Mouse (Mus musculus) heart, embryonic 13.5 days (tissue): ENCODE results near the gene Cypt2. TPM values are rescaled to one million over a fixed set of nuclear protein-coding genes. Genes with fewer than 3 reads are reported as not detected.
"Not testable (repeated sequence)": the region's sequence is repeated elsewhere in the genome, so short reads cannot be mapped to it uniquely, and the experiment has no call there.

Experiments used
- ATAC-seq: fragments of 200-750 bp; cut with Nextera tagmentation; 2 replicates; pipeline ENCODE4 v1.8.0; 2017; ENCODE audit warnings: moderate TSS enrichment; ENCODE audit not compliant: insufficient number of reproducible peaks, low FRiP score, low TSS enrichment; ENCODE audit errors: extremely low read depth
- H3K27ac ChIP-seq: fragments of 300-500 bp; sonication (generic); replicated peaks from 2 replicates; pipeline ENCODE4 v1.5.1; 2015; ENCODE audit warnings: moderate library complexity, mild to moderate bottlenecking, inconsistent platforms
- H3K27me3 ChIP-seq: fragments of 300-500 bp; sonication (generic); replicated peaks from 2 replicates; pipeline ENCODE4 v1.6.1; 2015; ENCODE audit warnings: mild to moderate bottlenecking, inconsistent platforms
- H3K36me3 ChIP-seq: fragments of 300-500 bp; sonication (generic); 2 replicates; pipeline ENCODE4 v1.6.1; 2015; ENCODE audit warnings: mild to moderate bottlenecking, inconsistent platforms
- H3K4me1 ChIP-seq: fragments of 300-500 bp; sonication (generic); 2 replicates; pipeline ENCODE4 v1.6.1; 2015; ENCODE audit warnings: inconsistent platforms
- H3K4me2 ChIP-seq: fragments of 300-500 bp; sonication (generic); 2 replicates; pipeline ENCODE4 v1.6.1; 2015; ENCODE audit warnings: inconsistent platforms, mild to moderate bottlenecking, moderate library complexity
- H3K4me3 ChIP-seq: fragments of 300-500 bp; sonication (generic); 2 replicates; pipeline ENCODE4 v1.5.1; 2015; ENCODE audit warnings: moderate library complexity, mild to moderate bottlenecking, inconsistent platforms
- H3K9ac ChIP-seq: fragments of 300-500 bp; sonication (generic); 2 replicates; pipeline ENCODE4 v1.6.1; 2015; ENCODE audit warnings: inconsistent platforms, mild to moderate bottlenecking, moderate library complexity
- H3K9me3 ChIP-seq: fragments of 300-500 bp; sonication (generic); 2 replicates; pipeline ENCODE4 v1.6.1; 2016; ENCODE audit warnings: inconsistent platforms
- WGBS: fragments of 180-500 bp; shearing (Covaris S2); methylation state at CpG from one replicate; pipeline ENCODE4 v1.1.7; 2015; ENCODE audit warnings: mixed read lengths; 5-methylcytosine and 5-hydroxymethylcytosine counted together
- polyA plus RNA-seq: library from polyadenylated mRNA; unstranded; fragments of >200 nt; fragmentation: Nextera tagmentation; extraction: Ambion mirVana; gene quantifications from 2 replicates; pipeline ENCODE4 v1.2.1, GENCODE M21; 2015

Gene Cypt2
- polyA plus RNA-seq = not detected in 2 replicates

- H3K36me3 ChIP-seq, H3K4me1 ChIP-seq, H3K4me3 ChIP-seq, H3K4me2 ChIP-seq, H3K9me3 ChIP-seq, ATAC-seq, H3K9ac ChIP-seq, H3K27ac ChIP-seq, H3K27me3 ChIP-seq: not testable (repeated sequence)
- WGBS = 81% methylated on average over 4 of the region's 4 CpGs
These were observed at the start of gene Cypt2 for GRCm38 (mm10) chrX:105499472-105499871. Gene Cypt2 (plus strand): TSS chrX:105499772.

- Histone ChIP-seq H3K9ac (no peak overlapping the region), H3K4me3 (no peak overlapping the region), H3K27ac (no peak overlapping the region), H3K4me1 (no peaks in the 10 kb centered on the region), H3K36me3 (no peaks in the 10 kb centered on the region), H3K4me2 (no peak overlapping the region), H3K9me3 (no peaks in the 10 kb centered on the region), H3K27me3 (no peaks in the 10 kb centered on the region)
- WGBS = 70% methylated on average over 6 of the region's 6 CpGs
- no peak for ATAC-seq
These were observed 46.7 kb downstream of the Cypt2 start for GRCm38 (mm10) chrX:105546234-105546633.
